Mouse (Mus musculus) layer of hippocampus, postnatal 14 days (tissue): ENCODE measurements around the gene Hnrnpl. TPM values are rescaled to one million over a fixed set of nuclear protein-coding genes. Genes with fewer than 3 reads are reported as not detected.

Experiments used
- DNase-seq, 2 experiments: peaks; one replicate each; pipeline ENCODE4 v3.0.0; 2021 to 2022; ENCODE audit warnings: low spot score in 2 of 2, mixed read lengths in 1 of 2
- total RNA-seq, 2 experiments: library from RNA; stranded (reverse); gene quantifications; 2 replicates each; pipeline ENCODE4 v1.2.3; 2021

Hnrnpl gene
- total RNA-seq, 2 experiments from 2014 or later = 379 to 416 TPM

GRCm38 (mm10) chr7:28810107-28811066 is 2.0 kb downstream of the Hnrnpl start:
- peak; percentile 99 to 100 for DNase-seq

GRCm38 (mm10) chr7:28811228-28811627 is 2.9 kb downstream of the Hnrnpl start:
- peak; percentile 87 to 95 for DNase-seq

GRCm38 (mm10) chr7:28811640-28812275 is 3.4 kb downstream of the Hnrnpl start:
- DNase-seq = no peak

- DNase-seq = no peak
Measured at GRCm38 (mm10) chr7:28812436-28812835, 4.1 kb downstream of the Hnrnpl start.

GRCm38 (mm10) chr7:28812949-28813348 is 4.6 kb downstream of the Hnrnpl start:
- DNase-seq = no peak

GRCm38 (mm10) chr7:28814306-28815034 is 6.1 kb downstream of the Hnrnpl start:
- DNase-seq = no peak

- DNase-seq = no peak
Measured at GRCm38 (mm10) chr7:28815230-28815629, 6.9 kb downstream of the Hnrnpl start.

- DNase-seq = no peak
Measured at GRCm38 (mm10) chr7:28816201-28816600, 7.9 kb downstream of the Hnrnpl start.

- no peak for DNase-seq
Measured at GRCm38 (mm10) chr7:28816920-28817319, 8.6 kb downstream of the Hnrnpl start.

GRCm38 (mm10) chr7:28817524-28817923 is 9.2 kb downstream of the Hnrnpl start:
- DNase-seq = no peak

GRCm38 (mm10) chr7:28817957-28818356 is 9.6 kb downstream of the Hnrnpl start:
- DNase-seq = no peak

- DNase-seq = no peak
Measured at GRCm38 (mm10) chr7:28818436-28818835, 10.1 kb downstream of the Hnrnpl start.

- DNase-seq = no peak
Measured at GRCm38 (mm10) chr7:28818861-28819452, 10.6 kb downstream of the Hnrnpl start.

- no peak for DNase-seq
Measured at GRCm38 (mm10) chr7:28819571-28819970, 11.2 kb downstream of the Hnrnpl start.

GRCm38 (mm10) chr7:28820358-28821260 is 12.3 kb downstream of the Hnrnpl start:
- DNase-seq = no peak

GRCm38 (mm10) chr7:28821261-28821831 is 13.0 kb downstream of the Hnrnpl start:
- DNase-seq = peak; percentile 61 to 69

GRCm38 (mm10) chr7:28822556-28822955 is 14.2 kb downstream of the Hnrnpl start:
- no peak for DNase-seq

GRCm38 (mm10) chr7:28822993-28823903 is 14.9 kb downstream of the Hnrnpl start:
- DNase-seq = no peak

GRCm38 (mm10) chr7:28823932-28824331 is 15.6 kb downstream of the Hnrnpl start:
- no peak for DNase-seq
